Mouse (Mus musculus): ENCODE data around the gene Cacna1f. TPM values are rescaled to one million over a fixed set of nuclear protein-coding genes. Genes with fewer than 3 reads are reported as not detected.

Cacna1f gene
- polyA plus RNA-seq, 1 experiment from 2014 or later = 0.13 TPM

GRCm38 (mm10) chrX:7640785-7641184, 33.9 kb downstream of the Cacna1f start:
- no peak for ATAC-seq (ENCODE audit: insufficient number of reproducible peaks, insufficient read depth, low FRiP score, low read depth)
- Histone ChIP-seq H3K4me2 (replicated peaks; ENCODE audit: low read depth, low read length) (no peak overlapping the region), H3K9me3 (ENCODE audit: control insufficient read depth, low read depth, low read length) (no peaks in the 10 kb centered on the region), H3K36me3 (ENCODE audit: control insufficient read depth, insufficient read depth, low read length) (no peaks in the 10 kb centered on the region), H3K4me3 (ENCODE audit: low read depth, low read length) (no peak overlapping the region), H3K27ac (ENCODE audit: low read length) (no peak overlapping the region), H3K27me3 (ENCODE audit: control insufficient read depth, insufficient read depth, low read length) (no peaks in the 10 kb centered on the region), H3K9ac (replicated peaks; ENCODE audit: low read depth, low read length) (no peak overlapping the region), H3K4me1 (ENCODE audit: control insufficient read depth, insufficient read depth, low read length) (no peaks in the 10 kb centered on the region)
- WGBS = 47% methylated on average over 12 of the region's 12 CpGs

- Histone ChIP-seq H3K9me3 (ENCODE audit: control insufficient read depth, low read depth, low read length) (no peaks in the 10 kb centered on the region), H3K4me2 (replicated peaks; ENCODE audit: low read depth, low read length) (no peak overlapping the region), H3K4me1 (ENCODE audit: control insufficient read depth, insufficient read depth, low read length) (no peaks in the 10 kb centered on the region), H3K27ac (ENCODE audit: low read length) (no peak overlapping the region), H3K4me3 (ENCODE audit: low read depth, low read length) (no peak overlapping the region), H3K27me3 (ENCODE audit: control insufficient read depth, insufficient read depth, low read length) (no peaks in the 10 kb centered on the region), H3K36me3 (ENCODE audit: control insufficient read depth, insufficient read depth, low read length) (no peaks in the 10 kb centered on the region), H3K9ac (replicated peaks; ENCODE audit: low read depth, low read length) (no peak overlapping the region)
- no peak for ATAC-seq (ENCODE audit: insufficient number of reproducible peaks, insufficient read depth, low FRiP score, low read depth)
- 10% methylated on average over 5 of the region's 5 CpGs for WGBS
These were observed 38.5 kb downstream of the Cacna1f start for GRCm38 (mm10) chrX:7645349-7645748.

GRCm38 (mm10) chrX:7648671-7649304, 41.9 kb downstream of the Cacna1f start:
- no peaks in the 10 kb centered on the region for H3K9me3 ChIP-seq (ENCODE audit: control insufficient read depth, low read depth, low read length)
- 17% methylated on average over 25 of the region's 25 CpGs for WGBS
- peak overlapping the region; percentile 35 for H3K4me3 ChIP-seq (ENCODE audit: low read depth, low read length)
- H3K27ac ChIP-seq (ENCODE audit: low read length) = peak overlapping the region; percentile 61; the same call in 1 of the 2 replicates
- no peaks in the 10 kb centered on the region for H3K36me3 ChIP-seq (ENCODE audit: control insufficient read depth, insufficient read depth, low read length)
- peak; percentile 98 for ATAC-seq (ENCODE audit: insufficient number of reproducible peaks, insufficient read depth, low FRiP score, low read depth)
- H3K9ac ChIP-seq (replicated peaks; ENCODE audit: low read depth, low read length) = peak overlapping the region; percentile 46; the same call in 1 of the 2 replicates
- no peaks in the 10 kb centered on the region for H3K4me1 ChIP-seq (ENCODE audit: control insufficient read depth, insufficient read depth, low read length)
- H3K27me3 ChIP-seq (ENCODE audit: control insufficient read depth, insufficient read depth, low read length) = no peaks in the 10 kb centered on the region
- peak overlapping the region; percentile 45 for H3K4me2 ChIP-seq (replicated peaks; ENCODE audit: low read depth, low read length)

- no peaks in the 10 kb centered on the region for H3K9me3 ChIP-seq (ENCODE audit: control insufficient read depth, low read depth, low read length)
- H3K36me3 ChIP-seq (ENCODE audit: control insufficient read depth, insufficient read depth, low read length) = no peaks in the 10 kb centered on the region
- peak within 1 kb of the TSS; percentile 40 for H3K4me3 ChIP-seq (ENCODE audit: low read depth, low read length)
- H3K4me1 ChIP-seq (ENCODE audit: control insufficient read depth, insufficient read depth, low read length) = peaks cover 2% of the 10 kb centered on the region; the same call in 1 of the 2 replicates
- peak within 1 kb of the TSS; percentile 38 for H3K9ac ChIP-seq (replicated peaks; ENCODE audit: low read depth, low read length)
- peak within 1 kb of the TSS; percentile 45 for H3K4me2 ChIP-seq (replicated peaks; ENCODE audit: low read depth, low read length)
- H3K27me3 ChIP-seq (ENCODE audit: control insufficient read depth, insufficient read depth, low read length) = no peaks in the 10 kb centered on the region
- peak within 1 kb of the TSS; percentile 78 for H3K27ac ChIP-seq (ENCODE audit: low read length)
- peak; percentile 36; the same call in 1 of the 2 replicates for ATAC-seq (ENCODE audit: insufficient number of reproducible peaks, insufficient read depth, low FRiP score, low read depth)
- 21% methylated on average over 26 of the region's 26 CpGs for WGBS
These were observed 50.3 kb downstream of the Cacna1f start, which contains the start of gene Prickle3 for GRCm38 (mm10) chrX:7657221-7657639. Gene Prickle3 (plus strand): TSS chrX:7657260.

- peak; percentile 77 for ATAC-seq (ENCODE audit: insufficient number of reproducible peaks, insufficient read depth, low FRiP score, low read depth)
- 32% methylated on average over 11 of the region's 15 CpGs for WGBS
- no peaks in the 10 kb centered on the region for H3K36me3 ChIP-seq (ENCODE audit: control insufficient read depth, insufficient read depth, low read length)
- peak overlapping the region; percentile 78 for H3K27ac ChIP-seq (ENCODE audit: low read length)
- peak overlapping the region; percentile 40 for H3K4me3 ChIP-seq (ENCODE audit: low read depth, low read length)
- peaks cover 2% of the 10 kb centered on the region; the same call in 1 of the 2 replicates for H3K4me1 ChIP-seq (ENCODE audit: control insufficient read depth, insufficient read depth, low read length)
- H3K9me3 ChIP-seq (ENCODE audit: control insufficient read depth, low read depth, low read length) = no peaks in the 10 kb centered on the region
- peak overlapping the region; percentile 45 for H3K4me2 ChIP-seq (replicated peaks; ENCODE audit: low read depth, low read length)
- no peaks in the 10 kb centered on the region for H3K27me3 ChIP-seq (ENCODE audit: control insufficient read depth, insufficient read depth, low read length)
- no peak overlapping the region for H3K9ac ChIP-seq (replicated peaks; ENCODE audit: low read depth, low read length)
These were observed 51.3 kb downstream of the Cacna1f start for GRCm38 (mm10) chrX:7658031-7658784.

GRCm38 (mm10) chrX:7658785-7659589, 52.1 kb downstream of the Cacna1f start:
- no peaks in the 10 kb centered on the region for H3K9me3 ChIP-seq (ENCODE audit: control insufficient read depth, low read depth, low read length)
- 50% methylated on average over 11 of the region's 11 CpGs for WGBS
- H3K4me1 ChIP-seq (ENCODE audit: control insufficient read depth, insufficient read depth, low read length) = peaks cover 2% of the 10 kb centered on the region; the same call in 1 of the 2 replicates
- H3K9ac ChIP-seq (replicated peaks; ENCODE audit: low read depth, low read length) = no peak overlapping the region
- H3K4me3 ChIP-seq (ENCODE audit: low read depth, low read length) = peak overlapping the region; percentile 40; the same call in 1 of the 2 replicates
- peak overlapping the region; percentile 78 for H3K27ac ChIP-seq (ENCODE audit: low read length)
- peak overlapping the region; percentile 45 for H3K4me2 ChIP-seq (replicated peaks; ENCODE audit: low read depth, low read length)
- no peaks in the 10 kb centered on the region for H3K27me3 ChIP-seq (ENCODE audit: control insufficient read depth, insufficient read depth, low read length)
- H3K36me3 ChIP-seq (ENCODE audit: control insufficient read depth, insufficient read depth, low read length) = no peaks in the 10 kb centered on the region
- ATAC-seq (ENCODE audit: insufficient number of reproducible peaks, insufficient read depth, low FRiP score, low read depth) = peak; percentile 75

- 78% methylated on average over 4 of the region's 4 CpGs for WGBS
- H3K4me2 ChIP-seq (replicated peaks; ENCODE audit: low read depth, low read length) = no peak overlapping the region
- ATAC-seq (ENCODE audit: insufficient number of reproducible peaks, insufficient read depth, low FRiP score, low read depth) = no peak
- H3K36me3 ChIP-seq (ENCODE audit: control insufficient read depth, insufficient read depth, low read length) = no peaks in the 10 kb centered on the region
- no peak overlapping the region for H3K27ac ChIP-seq (ENCODE audit: low read length)
- no peak overlapping the region for H3K4me3 ChIP-seq (ENCODE audit: low read depth, low read length)
- no peaks in the 10 kb centered on the region for H3K9me3 ChIP-seq (ENCODE audit: control insufficient read depth, low read depth, low read length)
- H3K4me1 ChIP-seq (ENCODE audit: control insufficient read depth, insufficient read depth, low read length) = peaks cover 2% of the 10 kb centered on the region; the same call in 1 of the 2 replicates
- H3K27me3 ChIP-seq (ENCODE audit: control insufficient read depth, insufficient read depth, low read length) = no peaks in the 10 kb centered on the region
- no peak overlapping the region for H3K9ac ChIP-seq (replicated peaks; ENCODE audit: low read depth, low read length)
These were observed 54.2 kb downstream of the Cacna1f start for GRCm38 (mm10) chrX:7661086-7661485.

- Histone ChIP-seq H3K36me3 (ENCODE audit: control insufficient read depth, insufficient read depth, low read length) (peaks cover 3% of the 10 kb centered on the region; the same call in 1 of the 2 replicates), H3K9me3 (ENCODE audit: control insufficient read depth, low read depth, low read length) (no peaks in the 10 kb centered on the region), H3K27ac (ENCODE audit: low read length) (no peak overlapping the region), H3K4me3 (ENCODE audit: low read depth, low read length) (no peak overlapping the region), H3K27me3 (ENCODE audit: control insufficient read depth, insufficient read depth, low read length) (no peaks in the 10 kb centered on the region), H3K9ac (replicated peaks; ENCODE audit: low read depth, low read length) (no peak overlapping the region), H3K4me2 (replicated peaks; ENCODE audit: low read depth, low read length) (no peak overlapping the region), H3K4me1 (ENCODE audit: control insufficient read depth, insufficient read depth, low read length) (peaks cover 2% of the 10 kb centered on the region; the same call in 1 of the 2 replicates)
- WGBS = 82% methylated on average over 3 of the region's 3 CpGs
- ATAC-seq (ENCODE audit: insufficient number of reproducible peaks, insufficient read depth, low FRiP score, low read depth) = no peak
These were observed 56.1 kb downstream of the Cacna1f start for GRCm38 (mm10) chrX:7662936-7663335.
